Mouse (Mus musculus) megakaryocyte, embryonic 14.5 days (primary cell): ENCODE data around the gene Mup16. TPM values are rescaled to one million over a fixed set of nuclear protein-coding genes. Genes with fewer than 3 reads are reported as not detected.
"Not testable (repeated sequence)": the region's sequence is repeated elsewhere in the genome, so short reads cannot be mapped to it uniquely, and the experiment has no call there.

Experiments
- H3K27me3 ChIP-seq: replicated peaks from 2 replicates; pipeline ENCODE3; 2012; ENCODE audit warnings: inconsistent platforms
- H3K36me3 ChIP-seq: replicated peaks from 2 replicates; pipeline ENCODE3; 2012; ENCODE audit warnings: low read length, inconsistent platforms, mixed read lengths
- H3K4me1 ChIP-seq: 2 replicates; pipeline ENCODE4 v1.6.1; 2012; ENCODE audit warnings: inconsistent platforms
- H3K4me3 ChIP-seq: replicated peaks from 2 replicates; pipeline ENCODE3; 2012; ENCODE audit warnings: moderate library complexity, mild to moderate bottlenecking, inconsistent platforms
- H3K9me3 ChIP-seq: 2 replicates; pipeline ENCODE4 v1.6.1; 2012; ENCODE audit warnings: inconsistent platforms
- polyA plus RNA-seq: library from polyadenylated mRNA; stranded (reverse); fragments of >175 nt; gene quantifications from 2 replicates; pipeline ENCODE4 v1.2.3, GENCODE M21; 2012; ENCODE audit warnings: low replicate concordance; ENCODE audit not compliant: insufficient read depth

Mup16 gene
- polyA plus RNA-seq: not detected in 2 replicates

DNA sequence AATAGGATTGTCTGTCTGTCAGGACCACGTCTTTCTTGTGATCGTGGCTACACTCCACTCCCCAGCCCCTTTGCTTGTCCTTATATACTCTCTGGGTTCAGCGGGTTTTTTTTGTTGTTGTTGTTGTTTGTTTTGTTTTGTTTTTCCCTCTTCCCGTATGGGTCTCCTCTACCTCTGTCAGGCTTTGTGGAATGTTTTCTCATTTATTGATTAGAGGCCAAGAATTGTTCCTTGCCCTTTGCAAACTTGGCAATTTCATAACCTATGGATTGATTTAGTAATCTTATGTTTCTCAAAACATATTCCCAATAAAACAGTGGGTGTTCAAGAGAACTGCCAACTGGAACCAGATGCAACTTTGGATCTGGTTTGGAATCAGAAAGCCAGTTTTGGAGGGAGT lies at the start of gene Mup16:
TSS of gene Mup16 (minus strand) at position 101 of the 400 bp plus-strand sequence.
- not testable (repeated sequence) for H3K9me3 ChIP-seq, H3K4me3 ChIP-seq, H3K27me3 ChIP-seq, H3K36me3 ChIP-seq, H3K4me1 ChIP-seq

DNA sequence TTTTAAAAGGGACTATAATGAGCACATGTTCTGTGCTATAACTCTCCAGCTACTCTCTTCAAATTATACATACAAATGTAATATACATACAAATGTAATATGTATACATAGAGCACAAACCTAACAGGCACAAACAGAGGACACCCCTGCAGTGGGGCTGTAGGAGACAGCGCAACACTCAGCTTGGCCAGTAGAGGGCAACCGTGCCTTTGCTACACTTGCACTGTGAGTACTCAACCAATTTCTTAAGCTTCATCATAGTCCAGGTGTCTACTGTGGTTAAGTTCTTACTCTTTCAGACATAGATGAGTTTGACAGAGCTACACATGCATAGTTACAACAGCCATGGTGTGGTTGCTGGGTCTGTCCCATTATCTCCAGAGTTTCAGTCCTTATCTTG lies 36.6 kb upstream of the Mup16 start:
- H3K4me1 ChIP-seq, H3K4me3 ChIP-seq, H3K36me3 ChIP-seq, H3K27me3 ChIP-seq, H3K9me3 ChIP-seq: not testable (repeated sequence)

Other genes starting within 250 kb of the Mup16 start
- not detected in 2 replicates for gene Mup14, start 215.5 kb downstream of the Mup16 start, polyA plus RNA-seq
- not detected in 2 replicates for gene Mup15, start 79.8 kb downstream of the Mup16 start, polyA plus RNA-seq
- gene Mup17, start 76.3 kb upstream of the Mup16 start, polyA plus RNA-seq: not detected in 2 replicates
- not detected in 2 replicates for gene Mup18, start 154.6 kb upstream of the Mup16 start, polyA plus RNA-seq